Mouse (Mus musculus) heart, adult 2 months (tissue): ENCODE measurements around the gene Sun5. TPM values are rescaled to one million over a fixed set of nuclear protein-coding genes. Genes with fewer than 3 reads are reported as not detected.

Source experiments
- DNase-seq, 2 experiments: peaks; one replicate each; pipeline ENCODE4 v3.0.0; 2021
- H3K27ac ChIP-seq: fragments of 200-600 bp; 2 replicates; pipeline ENCODE4 v1.8.1; 2022
- H3K27me3 ChIP-seq: fragments of 200-500 bp; 2 replicates; pipeline ENCODE4 v1.6.1; 2012; ENCODE audit warnings: mild to moderate bottlenecking, low read length, inconsistent platforms, mixed read lengths; ENCODE audit not compliant: control insufficient read depth, insufficient read depth
- H3K36me3 ChIP-seq: fragments of 200-500 bp; 2 replicates; pipeline ENCODE4 v1.6.1; 2012; ENCODE audit warnings: low read length, inconsistent platforms; ENCODE audit not compliant: control insufficient read depth, insufficient read depth
- H3K4me1 ChIP-seq: fragments of 200-500 bp; 2 replicates; pipeline ENCODE4 v1.6.1; 2011; ENCODE audit warnings: low read length; ENCODE audit not compliant: control insufficient read depth, insufficient read depth
- H3K4me3 ChIP-seq: fragments of 200-600 bp; 2 replicates; pipeline ENCODE4 v1.8.1; 2022
- H3K79me2 ChIP-seq: fragments of 200-500 bp; replicated peaks from 2 replicates; pipeline ENCODE4 v1.6.1; 2012; ENCODE audit warnings: mild to moderate bottlenecking, inconsistent platforms, low read length, moderate library complexity, mixed read lengths; ENCODE audit not compliant: control insufficient read depth, insufficient read depth
- H3K9ac ChIP-seq: fragments of 200-500 bp; 2 replicates; pipeline ENCODE4 v1.6.1; 2012; ENCODE audit warnings: low read depth, mild to moderate bottlenecking, control low read depth, inconsistent platforms, low read length, mixed read lengths
- CTCF ChIP-seq: fragments of 200-600 bp; IDR thresholded peaks from 2 replicates; pipeline ENCODE4 v1.8.1; 2022; ENCODE audit warnings: antibody characterized with exemption, mild to moderate bottlenecking, moderate library complexity
- EP300 ChIP-seq: fragments of 200-500 bp; IDR thresholded peaks from 2 replicates; pipeline ENCODE4 v1.6.1; 2011; ENCODE audit warnings: low read depth, low read length, control low read depth; ENCODE audit not compliant: insufficient read depth
- POLR2A ChIP-seq: fragments of 200-500 bp; IDR thresholded peaks from 2 replicates; pipeline ENCODE4 v1.6.1; 2011; ENCODE audit warnings: mild to moderate bottlenecking, low read depth, low read length, control low read depth; ENCODE audit not compliant: insufficient read depth
- WGBS: fragments of 180-500 bp; shearing (Covaris S2); methylation state at CpG from one replicate; pipeline ENCODE4 v1.1.7; 2018; 5-methylcytosine and 5-hydroxymethylcytosine counted together
- intact Hi-C: fragments of 180-260 bp; cut with DNase I; formaldehyde crosslinking; loops from one replicate; pipeline ENCODE4 v1.15.1; 2025
- polyA plus RNA-seq: library from polyadenylated mRNA; depleted of rRNA; stranded (reverse); fragments of >200 nt; gene quantifications from 2 replicates; pipeline ENCODE4 v1.2.3, GENCODE M21; 2012
- total RNA-seq, 2 experiments: library from RNA; stranded (reverse); gene quantifications; 2 replicates each; pipeline ENCODE4 v1.2.3; 2021

The Sun5 gene
- total and polyA plus RNA-seq, 3 experiments: not detected

DNA sequence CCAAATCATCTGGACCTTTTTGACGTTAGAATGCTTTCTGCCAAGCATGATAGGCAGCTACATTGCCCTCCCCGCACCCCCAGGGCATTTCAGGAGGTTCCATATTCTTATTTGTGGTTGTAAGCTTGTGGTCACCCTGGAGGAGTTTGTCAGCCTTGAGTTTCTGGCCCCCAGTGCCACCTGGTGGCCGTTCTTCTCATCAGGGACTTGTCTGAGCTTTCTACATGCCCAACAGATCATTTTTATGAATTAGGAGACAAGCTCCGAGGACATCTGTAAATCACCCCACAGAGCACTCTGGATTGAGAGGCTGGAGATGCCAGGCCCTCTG lies 19.9 kb downstream of the Sun5 start:
- H3K27me3 ChIP-seq: no peaks in the 10 kb centered on the region
- H3K27ac ChIP-seq: no peak overlapping the region
- H3K79me2 ChIP-seq: no peaks in the 10 kb centered on the region
- intact Hi-C loops: loop anchor here (1.0 to 2.0 kb wide), 2 partner anchors 140 to 183 kb away; no protein-coding TSS in a partner anchor
- TF ChIP-seq EP300 (no peak), CTCF (peak; percentile 71)
- H3K9ac ChIP-seq: no peak overlapping the region
- H3K36me3 ChIP-seq: no peaks in the 10 kb centered on the region
- H3K4me1 ChIP-seq: no peaks in the 10 kb centered on the region
- WGBS: 36% methylated on average over 4 of the region's 4 CpGs
- DNase-seq: peak; percentile 17 to 54
- no peak overlapping the region for H3K4me3 ChIP-seq

DNA sequence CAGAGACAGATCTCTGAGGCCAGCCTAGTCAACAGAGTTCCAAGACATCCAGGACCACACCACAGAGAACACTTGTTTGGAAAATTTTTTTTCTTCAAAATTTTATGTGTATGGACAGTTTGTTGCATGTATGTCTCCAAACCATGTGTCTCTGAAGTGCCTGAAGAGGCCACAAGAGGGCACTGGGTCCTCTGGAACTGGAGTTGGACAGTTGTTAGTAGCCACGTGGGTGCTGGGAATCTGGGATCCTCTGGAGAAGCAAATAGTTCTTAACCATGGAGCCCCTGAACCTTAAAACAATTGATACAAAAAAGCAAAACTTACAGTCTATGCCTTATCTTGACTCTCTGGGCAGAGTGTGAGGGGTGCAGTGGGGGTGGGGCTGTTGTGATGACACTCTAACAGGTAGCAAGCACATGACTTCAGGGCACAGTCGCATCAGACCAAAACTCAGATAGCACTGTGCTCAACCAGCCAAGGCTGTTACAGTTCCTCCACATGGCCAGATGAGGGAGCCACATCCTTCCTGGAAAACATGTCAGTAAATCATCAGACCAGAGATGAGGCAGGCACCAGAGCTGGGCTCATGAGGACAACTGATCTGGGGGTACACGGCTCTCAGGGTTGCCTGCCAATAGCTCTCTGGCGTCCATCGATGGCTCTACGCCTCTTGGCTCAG lies 20.4 kb downstream of the Sun5 start:
- H3K4me1 ChIP-seq: no peaks in the 10 kb centered on the region
- no peak for TF ChIP-seq CTCF
- no peak for TF ChIP-seq POLR2A
- TF ChIP-seq EP300: no peak
- no peak overlapping the region for H3K4me3 ChIP-seq
- no peak overlapping the region for H3K27ac ChIP-seq
- no peak for DNase-seq
- H3K27me3 ChIP-seq: no peaks in the 10 kb centered on the region
- intact Hi-C loops: loop anchor here (1.0 to 2.0 kb wide), 2 partner anchors 140 to 182 kb away; no protein-coding TSS in a partner anchor
- H3K9ac ChIP-seq: no peak overlapping the region
- H3K36me3 ChIP-seq: no peaks in the 10 kb centered on the region
- WGBS: 81% methylated on average over 6 of the region's 6 CpGs
- no peaks in the 10 kb centered on the region for H3K79me2 ChIP-seq

DNA sequence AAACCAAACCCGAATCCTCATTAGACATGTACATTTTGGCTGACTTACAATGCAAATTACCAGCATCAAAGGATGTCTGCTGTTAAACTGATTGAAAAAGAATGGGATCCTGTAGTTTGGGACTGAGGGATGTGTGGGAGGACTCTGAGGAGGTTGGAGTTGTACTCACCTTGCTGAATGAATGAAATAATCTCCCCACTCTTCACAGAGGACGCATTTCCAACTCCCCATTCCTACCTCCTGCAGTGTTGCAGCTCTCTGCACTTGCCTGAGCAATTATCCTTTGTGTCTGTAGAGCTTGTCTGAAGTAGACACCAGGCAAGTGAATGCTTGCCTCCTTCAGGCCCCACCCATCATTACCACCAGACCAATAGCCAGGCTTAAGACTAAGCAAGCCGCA lies 22.5 kb downstream of the Sun5 start:
- no peak overlapping the region for H3K4me3 ChIP-seq
- H3K4me1 ChIP-seq: no peaks in the 10 kb centered on the region
- 87% methylated on average over 3 of the region's 3 CpGs for WGBS
- no peak overlapping the region for H3K27ac ChIP-seq
- no peak overlapping the region for H3K9ac ChIP-seq
- TF ChIP-seq CTCF (no peak), EP300 (no peak), POLR2A (no peak)
- H3K27me3 ChIP-seq: no peaks in the 10 kb centered on the region
- intact Hi-C loops: no loop called here
- no peak for DNase-seq
- no peaks in the 10 kb centered on the region for H3K36me3 ChIP-seq
- H3K79me2 ChIP-seq: no peaks in the 10 kb centered on the region

DNA sequence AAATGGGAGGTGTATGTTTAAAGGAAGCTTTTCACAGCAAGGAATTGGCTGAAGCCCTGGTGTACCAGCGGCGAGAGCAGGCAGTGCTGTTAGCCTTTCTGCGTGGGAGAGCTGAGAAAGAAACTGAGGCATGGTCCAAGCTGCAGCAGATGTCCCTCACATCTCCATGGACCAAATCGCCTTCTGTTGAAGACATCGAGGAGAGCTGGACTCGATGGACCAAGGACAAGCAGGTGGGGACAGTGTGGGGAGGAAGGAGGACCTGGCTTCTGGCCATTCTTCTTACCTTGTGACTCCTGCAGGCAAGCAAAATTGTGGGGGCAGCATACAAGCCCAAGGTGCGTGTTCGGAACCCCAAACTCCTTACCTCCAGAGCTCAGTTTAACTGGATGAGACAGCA lies 28.0 kb downstream of the Sun5 start:
- Histone ChIP-seq H3K4me1 (no peaks in the 10 kb centered on the region), H3K79me2 (no peaks in the 10 kb centered on the region), H3K9ac (no peak overlapping the region), H3K27ac (no peak overlapping the region), H3K27me3 (no peaks in the 10 kb centered on the region), H3K4me3 (no peak overlapping the region), H3K36me3 (no peaks in the 10 kb centered on the region)
- intact Hi-C loops: no loop called here
- TF ChIP-seq CTCF (no peak), EP300 (no peak), POLR2A (no peak)
- WGBS: 81% methylated on average over 8 of the region's 8 CpGs
- no peak for DNase-seq

DNA sequence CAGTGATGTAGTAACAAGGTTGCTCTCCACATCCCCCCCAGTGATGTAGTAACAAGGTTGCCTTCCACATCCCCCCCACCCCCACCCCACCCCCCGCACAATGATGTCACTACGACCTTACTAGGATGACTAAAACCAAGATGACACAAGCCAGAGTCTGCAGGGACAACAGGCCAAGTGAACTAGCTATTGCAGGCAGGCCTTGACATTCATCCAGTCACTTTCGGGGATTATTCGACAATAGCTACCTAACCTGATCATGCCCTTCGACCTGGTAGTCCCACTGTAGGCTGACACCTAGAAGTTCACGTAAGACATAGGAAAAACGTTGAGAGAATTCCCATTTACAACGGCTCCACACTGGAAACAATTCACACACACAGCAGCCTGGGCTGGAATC lies 37.6 kb downstream of the Sun5 start:
- no peaks in the 10 kb centered on the region for H3K4me1 ChIP-seq
- DNase-seq: no peak
- TF ChIP-seq CTCF: no peak
- TF ChIP-seq EP300: no peak
- no peak for TF ChIP-seq POLR2A
- WGBS: 77% methylated on average over 8 of the region's 8 CpGs
- H3K27ac ChIP-seq: no peak overlapping the region
- H3K27me3 ChIP-seq: no peaks in the 10 kb centered on the region
- H3K79me2 ChIP-seq: no peaks in the 10 kb centered on the region
- H3K9ac ChIP-seq: no peak overlapping the region
- intact Hi-C loops: no loop called here
- H3K36me3 ChIP-seq: no peaks in the 10 kb centered on the region
- no peak overlapping the region for H3K4me3 ChIP-seq

DNA sequence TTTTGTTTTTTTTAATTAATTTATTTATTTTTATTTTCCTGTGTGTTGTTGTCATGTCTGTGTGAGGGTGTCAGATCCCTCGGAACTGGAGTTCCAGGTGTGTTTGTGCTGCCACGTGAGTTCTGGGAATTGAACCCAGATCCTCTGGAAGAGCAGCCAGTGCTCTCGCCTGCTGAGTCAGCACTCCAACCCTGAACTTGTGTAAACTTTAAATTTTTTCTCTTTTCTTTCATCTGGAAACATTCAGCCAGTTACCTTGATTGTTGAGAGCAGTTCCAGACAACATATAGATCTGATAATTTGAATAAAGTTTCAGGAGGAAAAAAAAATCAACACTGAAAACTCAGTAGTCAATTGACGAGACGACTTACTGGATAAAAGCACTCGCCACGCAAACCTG lies 42.2 kb downstream of the Sun5 start:
- Histone ChIP-seq H3K36me3 (no peaks in the 10 kb centered on the region), H3K27ac (no peak overlapping the region), H3K27me3 (no peaks in the 10 kb centered on the region), H3K79me2 (no peaks in the 10 kb centered on the region), H3K4me1 (no peaks in the 10 kb centered on the region), H3K9ac (no peak overlapping the region), H3K4me3 (no peak overlapping the region)
- TF ChIP-seq EP300: no peak
- no peak for DNase-seq
- WGBS: 81% methylated on average over 7 of the region's 7 CpGs
- intact Hi-C loops: no loop called here
